Mouse (Mus musculus) forebrain, embryonic 16.5 days (tissue): Measurements from ENCODE around the gene Zdhhc14. TPM values are rescaled to one million over a fixed set of nuclear protein-coding genes. Genes with fewer than 3 reads are reported as not detected.

Experiments used
- ATAC-seq: fragments of 200-750 bp; cut with Nextera tagmentation; 2 replicates; pipeline ENCODE4 v1.8.0; 2017; ENCODE audit warnings: mild to moderate bottlenecking, moderate library complexity
- H3K27ac ChIP-seq: fragments of 300-500 bp; sonication (generic); 2 replicates; pipeline ENCODE4 v1.5.1; 2014; ENCODE audit warnings: low read length, control low read depth
- H3K27me3 ChIP-seq: fragments of 300-500 bp; sonication (generic); replicated peaks from 2 replicates; pipeline ENCODE4 v1.6.1; 2014; ENCODE audit warnings: low read length; ENCODE audit not compliant: control insufficient read depth, insufficient read depth
- H3K36me3 ChIP-seq: fragments of 300-500 bp; sonication (generic); 2 replicates; pipeline ENCODE4 v1.6.1; 2014; ENCODE audit not compliant: control insufficient read depth, insufficient read depth
- H3K4me1 ChIP-seq: fragments of 300-500 bp; sonication (generic); replicated peaks from 2 replicates; pipeline ENCODE4 v1.6.1; 2014; ENCODE audit warnings: low read length; ENCODE audit not compliant: control insufficient read depth, insufficient read depth
- H3K4me2 ChIP-seq: fragments of 300-500 bp; sonication (generic); 2 replicates; pipeline ENCODE4 v1.6.1; 2014; ENCODE audit warnings: mild to moderate bottlenecking, low read length, control low read depth
- H3K4me3 ChIP-seq: fragments of 300-500 bp; sonication (generic); replicated peaks from 2 replicates; pipeline ENCODE4 v1.5.1; 2014; ENCODE audit warnings: mild to moderate bottlenecking, low read length, control low read depth
- H3K9ac ChIP-seq: fragments of 300-500 bp; sonication (generic); replicated peaks from 2 replicates; pipeline ENCODE4 v1.6.1; 2014; ENCODE audit warnings: low read depth, low read length, control low read depth
- H3K9me3 ChIP-seq: fragments of 300-500 bp; sonication (generic); 2 replicates; pipeline ENCODE4 v1.6.1; 2016; ENCODE audit warnings: low read length; ENCODE audit not compliant: control insufficient read depth
- WGBS: fragments of 180-500 bp; shearing (Covaris S2); extraction: QIAGEN DNeasy Blood & Tissue Kit; methylation state at CpG from one replicate; pipeline ENCODE4 v1.1.7; 2014; 5-methylcytosine and 5-hydroxymethylcytosine counted together
- polyA plus RNA-seq: library from polyadenylated mRNA; unstranded; fragments of >200 nt; fragmentation: Nextera tagmentation; extraction: Ambion mirVana; gene quantifications from 2 replicates; pipeline ENCODE4 v1.2.1, GENCODE M21; 2015

Zdhhc14 gene
- polyA plus RNA-seq, 1 experiment from 2014 or later = 8.1 TPM

GRCm38 (mm10) chr17:5746378-5746777, 254.0 kb downstream of the Zdhhc14 start:
- peaks cover 1% of the 10 kb centered on the region; the same call in 1 of the 2 replicates for H3K4me1 ChIP-seq
- H3K9me3 ChIP-seq = 0 out of 2 replicates have a peak, but pooled peaks cover 2% of the 10 kb centered on the region
- no peak overlapping the region for H3K4me3 ChIP-seq
- H3K4me2 ChIP-seq = no peak overlapping the region
- no peak for ATAC-seq
- H3K27me3 ChIP-seq = no peaks in the 10 kb centered on the region; the same call in 1 of the 2 replicates
- no peak overlapping the region for H3K9ac ChIP-seq
- WGBS = 79% methylated on average over 3 of the region's 3 CpGs
- no peaks in the 10 kb centered on the region for H3K36me3 ChIP-seq
- H3K27ac ChIP-seq = no peak overlapping the region

GRCm38 (mm10) chr17:5747539-5748500, 255.5 kb downstream of the Zdhhc14 start:
- Histone ChIP-seq H3K36me3 (no peaks in the 10 kb centered on the region), H3K9ac (no peak overlapping the region), H3K4me3 (no peak overlapping the region), H3K27ac (no peak overlapping the region), H3K4me2 (no peak overlapping the region), H3K9me3 (no peaks in the 10 kb centered on the region), H3K27me3 (no peaks in the 10 kb centered on the region; the same call in 1 of the 2 replicates), H3K4me1 (peaks cover 8% of the 10 kb centered on the region)
- ATAC-seq = no peak
- WGBS = 80% methylated on average over 16 of the region's 16 CpGs

GRCm38 (mm10) chr17:5748501-5748894, 256.1 kb downstream of the Zdhhc14 start:
- Histone ChIP-seq H3K27me3 (no peaks in the 10 kb centered on the region; the same call in 1 of the 2 replicates), H3K36me3 (no peaks in the 10 kb centered on the region), H3K9ac (no peak overlapping the region), H3K27ac (no peak overlapping the region), H3K4me3 (no peak overlapping the region), H3K4me1 (peaks cover 12% of the 10 kb centered on the region), H3K4me2 (no peak overlapping the region), H3K9me3 (no peaks in the 10 kb centered on the region)
- ATAC-seq = no peak
- 3% methylated on average over 4 of the region's 4 CpGs for WGBS

- no peaks in the 10 kb centered on the region for H3K36me3 ChIP-seq
- peaks cover 12% of the 10 kb centered on the region for H3K4me1 ChIP-seq
- H3K4me2 ChIP-seq = no peak overlapping the region
- no peaks in the 10 kb centered on the region for H3K9me3 ChIP-seq
- H3K9ac ChIP-seq = no peak overlapping the region
- H3K27ac ChIP-seq = no peak overlapping the region
- no peaks in the 10 kb centered on the region; the same call in 1 of the 2 replicates for H3K27me3 ChIP-seq
- no peak for ATAC-seq
- no peak overlapping the region for H3K4me3 ChIP-seq
- 65% methylated on average over 4 of the region's 4 CpGs for WGBS
Measured at GRCm38 (mm10) chr17:5750278-5750677, 257.9 kb downstream of the Zdhhc14 start.

- no peak for ATAC-seq
- H3K27me3 ChIP-seq = no peaks in the 10 kb centered on the region; the same call in 1 of the 2 replicates
Measured at GRCm38 (mm10) chr17:5751066-5751465, 258.7 kb downstream of the Zdhhc14 start.

GRCm38 (mm10) chr17:5752322-5752715, 260.0 kb downstream of the Zdhhc14 start:
- H3K9me3 ChIP-seq = no peaks in the 10 kb centered on the region
- 29% methylated on average over 2 of the region's 2 CpGs for WGBS
- no peak overlapping the region for H3K27ac ChIP-seq
- 0 out of 2 replicates have a peak, but pooled peaks have one; percentile 14 for ATAC-seq
- peaks cover 12% of the 10 kb centered on the region for H3K4me1 ChIP-seq
- H3K9ac ChIP-seq = peak overlapping the region; percentile 68
- H3K4me2 ChIP-seq = peak overlapping the region; percentile 78
- peak overlapping the region; percentile 54 for H3K4me3 ChIP-seq
- no peaks in the 10 kb centered on the region; the same call in 1 of the 2 replicates for H3K27me3 ChIP-seq
- no peaks in the 10 kb centered on the region for H3K36me3 ChIP-seq

More at GRCm38 (mm10) chr17:5751066-5751465, 258.7 kb downstream of the Zdhhc14 start:
- H3K4me3 ChIP-seq = no peak overlapping the region
- no peaks in the 10 kb centered on the region for H3K9me3 ChIP-seq
- peaks cover 12% of the 10 kb centered on the region for H3K4me1 ChIP-seq
- WGBS = 63% methylated on average over 3 of the region's 3 CpGs
- no peak overlapping the region for H3K4me2 ChIP-seq
- no peak overlapping the region for H3K27ac ChIP-seq
- no peak overlapping the region for H3K9ac ChIP-seq
- no peaks in the 10 kb centered on the region for H3K36me3 ChIP-seq

GRCm38 (mm10) chr17:5752716-5753585, 260.6 kb downstream of the Zdhhc14 start:
- peak; percentile 70 for ATAC-seq
- Histone ChIP-seq H3K4me3 (peak overlapping the region; percentile 54), H3K27ac (peak overlapping the region; percentile 22; the same call in 1 of the 2 replicates), H3K27me3 (no peaks in the 10 kb centered on the region; the same call in 1 of the 2 replicates), H3K4me1 (peaks cover 12% of the 10 kb centered on the region), H3K9me3 (no peaks in the 10 kb centered on the region), H3K36me3 (no peaks in the 10 kb centered on the region), H3K4me2 (peak overlapping the region; percentile 78), H3K9ac (peak overlapping the region; percentile 68)
- 9% methylated on average over 29 of the region's 29 CpGs for WGBS

- no peak overlapping the region for H3K4me3 ChIP-seq
- H3K27ac ChIP-seq = no peak overlapping the region
- H3K4me2 ChIP-seq = no peak overlapping the region
- no peaks in the 10 kb centered on the region for H3K36me3 ChIP-seq
- no peak for ATAC-seq
- H3K27me3 ChIP-seq = no peaks in the 10 kb centered on the region; the same call in 1 of the 2 replicates
- no peak overlapping the region for H3K9ac ChIP-seq
- H3K9me3 ChIP-seq = no peaks in the 10 kb centered on the region
- H3K4me1 ChIP-seq = peaks cover 12% of the 10 kb centered on the region
- 85% methylated on average over 7 of the region's 7 CpGs for WGBS
Measured at GRCm38 (mm10) chr17:5755489-5755888, 263.1 kb downstream of the Zdhhc14 start.

- 60% methylated on average over 5 of the region's 5 CpGs for WGBS
- H3K36me3 ChIP-seq = no peaks in the 10 kb centered on the region
- no peak overlapping the region for H3K27ac ChIP-seq
- no peak overlapping the region for H3K4me2 ChIP-seq
- H3K9me3 ChIP-seq = no peaks in the 10 kb centered on the region
- H3K4me3 ChIP-seq = no peak overlapping the region
- no peak for ATAC-seq
- peaks cover 12% of the 10 kb centered on the region for H3K4me1 ChIP-seq
- no peak overlapping the region for H3K9ac ChIP-seq
- no peaks in the 10 kb centered on the region for H3K27me3 ChIP-seq
Measured at GRCm38 (mm10) chr17:5756065-5756464, 263.7 kb downstream of the Zdhhc14 start.
